Mouse (Mus musculus): Measurements from ENCODE around the gene Creb3l2. TPM values are rescaled to one million over a fixed set of nuclear protein-coding genes. Genes with fewer than 3 reads are reported as not detected.

The Creb3l2 gene
- polyA plus RNA-seq, 1 experiment = 10.2 TPM

- TF ChIP-seq POLR2A (IDR thresholded peaks at IDR 0.05; ENCODE audit: insufficient read depth, low read length) = no peak
- TF ChIP-seq EP300 (IDR thresholded peaks at IDR 0.05; ENCODE audit: insufficient read depth, low read depth, low read length) = no peak
- H3K4me1 ChIP-seq (ENCODE audit: control insufficient read depth, insufficient read depth, low read length) = peaks cover 4% of the 10 kb centered on the region
- no peaks in the 10 kb centered on the region for H3K27me3 ChIP-seq (ENCODE audit: control insufficient read depth, insufficient read depth, low read length, poor library complexity, severe bottlenecking)
- no peak overlapping the region for H3K4me3 ChIP-seq (ENCODE audit: low read depth, low read length)
- H3K36me3 ChIP-seq (ENCODE audit: control insufficient read depth, insufficient read depth, low read length, poor library complexity, severe bottlenecking) = no peaks in the 10 kb centered on the region
- H3K27ac ChIP-seq (ENCODE audit: insufficient read depth, low read length) = no peak overlapping the region
- H3K9me3 ChIP-seq (replicated peaks; ENCODE audit: control insufficient read depth, insufficient read depth, low read length, poor library complexity, severe bottlenecking) = no peaks in the 10 kb centered on the region
- no peak overlapping the region for H3K9ac ChIP-seq (ENCODE audit: low read depth, poor library complexity, severe bottlenecking)
Measured at GRCm38 (mm10) chr6:37322641-37323040, 119.3 kb downstream of the Creb3l2 start.

- TF ChIP-seq EP300 (IDR thresholded peaks at IDR 0.05; ENCODE audit: insufficient read depth, low read depth, low read length) (no peak), POLR2A (IDR thresholded peaks at IDR 0.05; ENCODE audit: insufficient read depth, low read length) (no peak), CTCF (IDR thresholded peaks at IDR 0.05; ENCODE audit: low read depth, low read length) (no peak)
- Histone ChIP-seq H3K9ac (ENCODE audit: low read depth, poor library complexity, severe bottlenecking) (no peak overlapping the region), H3K4me1 (ENCODE audit: control insufficient read depth, insufficient read depth, low read length) (no peaks in the 10 kb centered on the region), H3K36me3 (ENCODE audit: control insufficient read depth, insufficient read depth, low read length, poor library complexity, severe bottlenecking) (no peaks in the 10 kb centered on the region), H3K4me3 (ENCODE audit: low read depth, low read length) (no peak overlapping the region), H3K27me3 (ENCODE audit: control insufficient read depth, insufficient read depth, low read length, poor library complexity, severe bottlenecking) (no peaks in the 10 kb centered on the region), H3K9me3 (replicated peaks; ENCODE audit: control insufficient read depth, insufficient read depth, low read length, poor library complexity, severe bottlenecking) (no peaks in the 10 kb centered on the region), H3K27ac (ENCODE audit: insufficient read depth, low read length) (no peak overlapping the region)
Measured at GRCm38 (mm10) chr6:37322088-37322487, 119.9 kb downstream of the Creb3l2 start.

- Histone ChIP-seq H3K9ac (ENCODE audit: low read depth, poor library complexity, severe bottlenecking) (no peak overlapping the region), H3K27me3 (ENCODE audit: control insufficient read depth, insufficient read depth, low read length, poor library complexity, severe bottlenecking) (no peaks in the 10 kb centered on the region), H3K9me3 (replicated peaks; ENCODE audit: control insufficient read depth, insufficient read depth, low read length, poor library complexity, severe bottlenecking) (no peaks in the 10 kb centered on the region; the same call in 1 of the 2 replicates), H3K36me3 (ENCODE audit: control insufficient read depth, insufficient read depth, low read length, poor library complexity, severe bottlenecking) (no peaks in the 10 kb centered on the region), H3K27ac (ENCODE audit: insufficient read depth, low read length) (no peak overlapping the region), H3K4me3 (ENCODE audit: low read depth, low read length) (no peak overlapping the region), H3K4me1 (ENCODE audit: control insufficient read depth, insufficient read depth, low read length) (no peaks in the 10 kb centered on the region)
- TF ChIP-seq CTCF (IDR thresholded peaks at IDR 0.05; ENCODE audit: low read depth, low read length) (no peak), POLR2A (IDR thresholded peaks at IDR 0.05; ENCODE audit: insufficient read depth, low read length) (no peak), EP300 (IDR thresholded peaks at IDR 0.05; ENCODE audit: insufficient read depth, low read depth, low read length) (no peak)
Measured at GRCm38 (mm10) chr6:37317904-37318303, 124.0 kb downstream of the Creb3l2 start.

GRCm38 (mm10) chr6:37315440-37315839, 126.5 kb downstream of the Creb3l2 start:
- Histone ChIP-seq H3K27ac (ENCODE audit: insufficient read depth, low read length) (no peak overlapping the region), H3K36me3 (ENCODE audit: control insufficient read depth, insufficient read depth, low read length, poor library complexity, severe bottlenecking) (no peaks in the 10 kb centered on the region), H3K9me3 (replicated peaks; ENCODE audit: control insufficient read depth, insufficient read depth, low read length, poor library complexity, severe bottlenecking) (no peaks in the 10 kb centered on the region; the same call in 1 of the 2 replicates), H3K27me3 (ENCODE audit: control insufficient read depth, insufficient read depth, low read length, poor library complexity, severe bottlenecking) (no peaks in the 10 kb centered on the region), H3K4me3 (ENCODE audit: low read depth, low read length) (no peak overlapping the region), H3K4me1 (ENCODE audit: control insufficient read depth, insufficient read depth, low read length) (no peaks in the 10 kb centered on the region), H3K9ac (ENCODE audit: low read depth, poor library complexity, severe bottlenecking) (no peak overlapping the region)
- no peak for TF ChIP-seq CTCF (IDR thresholded peaks at IDR 0.05; ENCODE audit: low read depth, low read length)
- TF ChIP-seq POLR2A (IDR thresholded peaks at IDR 0.05; ENCODE audit: insufficient read depth, low read length) = no peak
- no peak for TF ChIP-seq EP300 (IDR thresholded peaks at IDR 0.05; ENCODE audit: insufficient read depth, low read depth, low read length)

GRCm38 (mm10) chr6:37310601-37311000, 131.3 kb downstream of the Creb3l2 start:
- H3K4me3 ChIP-seq (ENCODE audit: low read depth, low read length) = no peak overlapping the region
- no peak overlapping the region for H3K9ac ChIP-seq (ENCODE audit: low read depth, poor library complexity, severe bottlenecking)
- H3K4me1 ChIP-seq (ENCODE audit: control insufficient read depth, insufficient read depth, low read length) = no peaks in the 10 kb centered on the region
- H3K27me3 ChIP-seq (ENCODE audit: control insufficient read depth, insufficient read depth, low read length, poor library complexity, severe bottlenecking) = no peaks in the 10 kb centered on the region
- TF ChIP-seq POLR2A (IDR thresholded peaks at IDR 0.05; ENCODE audit: insufficient read depth, low read length) (no peak), EP300 (IDR thresholded peaks at IDR 0.05; ENCODE audit: insufficient read depth, low read depth, low read length) (no peak), CTCF (IDR thresholded peaks at IDR 0.05; ENCODE audit: low read depth, low read length) (no peak)
- no peaks in the 10 kb centered on the region for H3K9me3 ChIP-seq (replicated peaks; ENCODE audit: control insufficient read depth, insufficient read depth, low read length, poor library complexity, severe bottlenecking)
- H3K27ac ChIP-seq (ENCODE audit: insufficient read depth, low read length) = no peak overlapping the region
- no peaks in the 10 kb centered on the region for H3K36me3 ChIP-seq (ENCODE audit: control insufficient read depth, insufficient read depth, low read length, poor library complexity, severe bottlenecking)

GRCm38 (mm10) chr6:37306616-37307015, 135.3 kb downstream of the Creb3l2 start:
- H3K9ac ChIP-seq (ENCODE audit: low read depth, poor library complexity, severe bottlenecking) = no peak overlapping the region
- H3K9me3 ChIP-seq (replicated peaks; ENCODE audit: control insufficient read depth, insufficient read depth, low read length, poor library complexity, severe bottlenecking) = no peaks in the 10 kb centered on the region
- no peak overlapping the region for H3K27ac ChIP-seq (ENCODE audit: insufficient read depth, low read length)
- no peaks in the 10 kb centered on the region for H3K4me1 ChIP-seq (ENCODE audit: control insufficient read depth, insufficient read depth, low read length)
- TF ChIP-seq CTCF (IDR thresholded peaks at IDR 0.05; ENCODE audit: low read depth, low read length) = no peak
- no peak for TF ChIP-seq POLR2A (IDR thresholded peaks at IDR 0.05; ENCODE audit: insufficient read depth, low read length)
- TF ChIP-seq EP300 (IDR thresholded peaks at IDR 0.05; ENCODE audit: insufficient read depth, low read depth, low read length) = no peak
- no peak overlapping the region for H3K4me3 ChIP-seq (ENCODE audit: low read depth, low read length)
- H3K36me3 ChIP-seq (ENCODE audit: control insufficient read depth, insufficient read depth, low read length, poor library complexity, severe bottlenecking) = no peaks in the 10 kb centered on the region
- H3K27me3 ChIP-seq (ENCODE audit: control insufficient read depth, insufficient read depth, low read length, poor library complexity, severe bottlenecking) = no peaks in the 10 kb centered on the region
